Mouse (Mus musculus): Measurements from ENCODE around the gene Ankrd65. TPM values are rescaled to one million over a fixed set of nuclear protein-coding genes. Genes with fewer than 3 reads are reported as not detected.
"Not testable (repeated sequence)": the region's sequence is repeated elsewhere in the genome, so short reads cannot be mapped to it uniquely, and the experiment has no call there.

The Ankrd65 gene
- polyA plus RNA-seq, 1 experiment = not detected

- under 1% methylated on average over 35 of the region's 35 CpGs for WGBS
- DNase-seq (ENCODE audit: low read depth, low spot score) = no peak
Observed at GRCm38 (mm10) chr4:155774280-155774754, 15.9 kb upstream of the Ankrd65 start, which contains the start of gene Vwa1. TSS of gene Vwa1 (minus strand) at chr4:155774698.

GRCm38 (mm10) chr4:155774971-155775740, 15.1 kb upstream of the Ankrd65 start:
- 54% methylated on average over 9 of the region's 9 CpGs for WGBS
- no peak for DNase-seq (ENCODE audit: low read depth, low spot score)

- WGBS = 64% methylated on average over 3 of the region's 3 CpGs
Observed at GRCm38 (mm10) chr4:155775855-155776254, 14.4 kb upstream of the Ankrd65 start.

GRCm38 (mm10) chr4:155776704-155777335, 13.4 kb upstream of the Ankrd65 start:
- 55% methylated on average over 2 of the region's 2 CpGs for WGBS
- DNase-seq (ENCODE audit: low read depth, low spot score) = no peak

More at GRCm38 (mm10) chr4:155775855-155776254, 14.4 kb upstream of the Ankrd65 start:
- no peak for DNase-seq (ENCODE audit: low read depth, low spot score)

GRCm38 (mm10) chr4:155777816-155778215, 12.4 kb upstream of the Ankrd65 start:
- no peak for DNase-seq (ENCODE audit: low read depth, low spot score)
- WGBS = 75% methylated on average over 2 of the region's 2 CpGs

- DNase-seq (ENCODE audit: low read depth, low spot score) = no peak
- 78% methylated on average over 4 of the region's 4 CpGs for WGBS
Observed at GRCm38 (mm10) chr4:155779498-155779897, 10.7 kb upstream of the Ankrd65 start.

GRCm38 (mm10) chr4:155780895-155781294, 9.3 kb upstream of the Ankrd65 start:
- 40% methylated on average over 6 of the region's 6 CpGs for WGBS
- DNase-seq (ENCODE audit: low read depth, low spot score) = no peak

- 23% methylated on average over 16 of the region's 16 CpGs for WGBS
- DNase-seq (ENCODE audit: low read depth, low spot score) = no peak
Observed at GRCm38 (mm10) chr4:155783486-155784080, 6.7 kb upstream of the Ankrd65 start.

GRCm38 (mm10) chr4:155784081-155784701, 6.0 kb upstream of the Ankrd65 start:
- WGBS = under 1% methylated on average over 52 of the region's 52 CpGs
- no peak for DNase-seq (ENCODE audit: low read depth, low spot score)

GRCm38 (mm10) chr4:155785246-155785645, 5.0 kb upstream of the Ankrd65 start:
- DNase-seq (ENCODE audit: low read depth, low spot score) = no peak
- 87% methylated on average over 10 of the region's 10 CpGs for WGBS

- no peak for DNase-seq (ENCODE audit: low read depth, low spot score)
- 80% methylated on average over 5 of the region's 5 CpGs for WGBS
Observed at GRCm38 (mm10) chr4:155785819-155786218, 4.4 kb upstream of the Ankrd65 start, which contains the start of gene Tmem88b. TSS of gene Tmem88b (minus strand) at chr4:155785874.

GRCm38 (mm10) chr4:155788300-155788699, 1.9 kb upstream of the Ankrd65 start:
- 56% methylated on average over 3 of the region's 3 CpGs for WGBS
- no peak for DNase-seq (ENCODE audit: low read depth, low spot score)

GRCm38 (mm10) chr4:155788833-155789232, 1.4 kb upstream of the Ankrd65 start:
- WGBS = 75% methylated on average over 4 of the region's 4 CpGs
- DNase-seq (ENCODE audit: low read depth, low spot score) = not testable (repeated sequence)

GRCm38 (mm10) chr4:155790650-155791161, 467 bp downstream of the Ankrd65 start:
- WGBS = 46% methylated on average over 3 of the region's 3 CpGs
- no peak for DNase-seq (ENCODE audit: low read depth, low spot score)

GRCm38 (mm10) chr4:155791240-155791933, 1.1 kb downstream of the Ankrd65 start:
- DNase-seq (ENCODE audit: low read depth, low spot score) = no peak

GRCm38 (mm10) chr4:155793730-155794129, 3.5 kb downstream of the Ankrd65 start:
- no peak for DNase-seq (ENCODE audit: low read depth, low spot score)
- WGBS = 76% methylated on average over 2 of the region's 2 CpGs

More at GRCm38 (mm10) chr4:155791240-155791933, 1.1 kb downstream of the Ankrd65 start:
- WGBS = 79% methylated on average over 24 of the region's 24 CpGs

GRCm38 (mm10) chr4:155802075-155802474, 11.8 kb downstream of the Ankrd65 start:
- WGBS = 100% methylated on average over 1 of the region's 1 CpGs
- no peak for DNase-seq (ENCODE audit: low read depth, low spot score)

GRCm38 (mm10) chr4:155802741-155803339, 12.6 kb downstream of the Ankrd65 start, which contains the start of gene Mrpl20:
TSS of gene Mrpl20 (plus strand) at chr4:155802878.
- WGBS = 10% methylated on average over 12 of the region's 12 CpGs
- DNase-seq (ENCODE audit: low read depth, low spot score) = no peak

Data from large intestine, adult 2 months (tissue).